Mouse (Mus musculus) embryo, embryonic 11 days (tissue): ENCODE measurements at regions not wholly inside any gene's neighbourhood (a gene's known extent, or its start where the extent isn't known, plus 50 kb on each side); places are given as distances from the start of the nearest gene placed in this dataset.

Experiments used
- DNase-seq: peaks from one replicate; pipeline ENCODE4 v3.0.0-alpha.2; 2015

DNA sequence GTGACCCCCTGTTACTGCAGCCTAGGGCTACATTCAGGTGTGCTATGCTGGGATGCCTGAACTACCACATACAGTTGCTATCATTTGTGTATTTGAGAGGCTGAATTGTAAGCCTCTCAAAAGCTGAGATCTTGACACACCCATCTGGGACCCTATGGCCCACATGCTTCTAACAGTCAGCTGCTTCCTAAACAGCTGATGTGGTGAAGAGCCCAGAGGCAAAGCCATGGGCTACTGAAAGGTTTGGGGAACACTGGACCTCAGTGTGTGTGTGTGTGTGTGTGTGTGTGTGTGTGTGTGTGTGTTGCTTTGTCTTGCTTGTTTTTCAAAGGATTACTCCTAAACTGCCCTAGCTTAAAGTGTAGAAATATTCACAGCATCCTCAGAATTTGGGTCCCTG, 75.0 kb downstream of the Lbh start:
- no peak for DNase-seq

DNA sequence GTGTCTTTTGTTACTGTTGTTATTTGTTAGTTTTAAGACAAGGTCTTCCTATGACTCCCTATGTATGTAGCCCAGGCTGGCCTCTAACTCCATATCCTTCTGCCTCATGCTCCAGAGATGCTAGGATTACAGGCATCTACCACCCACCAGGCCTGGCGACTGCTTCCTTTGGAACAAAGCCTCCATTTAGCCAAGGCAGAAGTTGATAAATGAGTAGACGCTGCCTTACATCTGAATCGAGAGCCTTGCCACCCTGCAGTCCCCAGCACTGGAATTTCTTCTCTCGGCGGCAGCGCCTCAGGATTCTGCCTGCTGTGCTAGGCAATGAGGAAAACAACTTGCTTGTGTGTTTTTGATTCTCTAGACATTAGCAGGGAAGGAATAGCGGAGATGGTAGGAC, 75.5 kb downstream of the Lbh start:
- peak; percentile 43 for DNase-seq

DNA sequence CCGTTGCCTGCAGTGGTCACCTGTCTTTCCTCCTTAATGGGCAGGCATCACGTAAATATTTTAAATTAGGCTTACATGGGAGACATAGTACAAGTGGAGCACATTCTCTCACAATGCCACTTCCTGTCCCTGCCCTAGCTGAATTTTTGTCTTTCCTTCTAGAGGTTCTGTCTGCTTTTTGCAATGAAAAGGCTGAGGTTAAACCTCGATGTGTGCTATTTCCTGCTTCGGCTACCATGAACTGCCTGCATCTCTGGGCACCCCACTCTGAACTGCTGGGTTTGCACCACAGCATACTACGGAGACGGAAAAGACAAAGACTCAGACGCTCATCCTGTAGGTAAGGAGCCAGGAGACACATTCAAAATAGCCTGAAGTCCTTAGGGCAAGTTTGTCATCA, 78.4 kb downstream of the Lbh start:
- no peak for DNase-seq

- DNase-seq, result peak; percentile 76
Observed at GRCm38 (mm10) chr17:72997301-72997921, 79.3 kb downstream of the Lbh start.

DNA sequence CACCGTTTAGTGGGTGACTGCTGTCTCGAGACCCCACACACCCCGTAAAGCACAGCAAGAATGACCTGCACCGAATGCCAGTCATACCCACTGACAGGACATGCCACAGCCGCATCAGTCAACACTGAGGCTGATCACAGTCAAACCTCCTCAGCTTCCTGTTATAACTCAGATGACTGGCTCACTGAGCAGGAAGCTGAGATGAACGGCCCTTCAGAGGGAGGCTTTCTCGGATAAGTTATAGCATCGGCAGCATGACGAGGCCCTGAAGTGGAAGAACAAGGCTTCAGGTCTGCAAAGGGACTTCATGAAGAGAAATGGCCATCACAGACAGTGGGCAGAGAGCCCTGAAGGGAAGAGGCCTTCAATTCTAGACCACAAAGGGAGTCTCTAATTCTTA, 87.0 kb downstream of the Lbh start:
- DNase-seq, result no peak

DNA sequence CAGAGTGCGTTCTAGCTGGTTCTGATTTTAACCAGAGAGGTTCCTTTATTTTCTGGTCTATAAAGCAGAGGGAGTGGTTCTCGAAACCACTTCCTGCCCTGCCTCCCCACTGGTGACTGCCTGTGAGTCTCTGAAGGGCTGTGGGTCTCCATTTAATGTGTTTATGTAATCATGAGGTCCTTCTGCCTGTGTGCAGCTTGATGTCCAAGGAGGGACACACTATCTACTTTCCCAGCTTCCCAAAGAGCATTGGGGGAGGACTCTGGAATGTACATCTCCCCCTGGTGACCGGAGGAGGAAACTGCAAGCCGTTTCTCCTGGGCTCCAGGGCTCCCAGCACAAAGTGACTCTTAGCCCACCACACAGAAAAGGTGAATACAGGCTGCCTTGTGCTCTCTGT, 90.8 kb downstream of the Lbh start:
- DNase-seq, result peak; percentile 65

- no peak for DNase-seq
Observed at GRCm38 (mm10) chr17:73009962-73010361, 91.9 kb downstream of the Lbh start.

- no peak for DNase-seq
Observed at GRCm38 (mm10) chr17:73012356-73012755, 94.3 kb downstream of the Lbh start.

GRCm38 (mm10) chr17:73012954-73013353, 94.8 kb upstream of the Lclat1 start:
- peak; percentile 34 for DNase-seq

GRCm38 (mm10) chr17:73014090-73014853, 93.5 kb upstream of the Lclat1 start:
- no peak for DNase-seq

DNA sequence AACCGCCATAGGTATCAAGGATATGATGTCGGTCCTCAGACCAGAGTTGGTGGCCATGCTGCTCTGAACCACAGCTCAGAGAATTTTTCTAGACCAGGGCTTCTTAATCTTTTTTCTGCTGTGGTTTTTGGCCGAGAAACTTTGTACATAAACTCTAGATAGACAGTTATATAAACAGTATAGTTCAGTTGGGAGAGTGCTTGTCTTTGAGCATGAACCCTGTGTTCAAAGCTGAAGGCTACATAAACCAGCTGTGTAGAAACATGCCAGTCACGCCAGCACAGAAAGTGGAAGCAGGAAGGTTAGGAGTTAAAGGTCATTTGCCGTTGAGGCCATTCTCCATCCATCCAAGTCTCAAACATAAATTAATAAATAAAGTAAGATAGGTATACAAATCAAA, 90.6 kb upstream of the Lclat1 start:
- DNase-seq, result no peak

DNA sequence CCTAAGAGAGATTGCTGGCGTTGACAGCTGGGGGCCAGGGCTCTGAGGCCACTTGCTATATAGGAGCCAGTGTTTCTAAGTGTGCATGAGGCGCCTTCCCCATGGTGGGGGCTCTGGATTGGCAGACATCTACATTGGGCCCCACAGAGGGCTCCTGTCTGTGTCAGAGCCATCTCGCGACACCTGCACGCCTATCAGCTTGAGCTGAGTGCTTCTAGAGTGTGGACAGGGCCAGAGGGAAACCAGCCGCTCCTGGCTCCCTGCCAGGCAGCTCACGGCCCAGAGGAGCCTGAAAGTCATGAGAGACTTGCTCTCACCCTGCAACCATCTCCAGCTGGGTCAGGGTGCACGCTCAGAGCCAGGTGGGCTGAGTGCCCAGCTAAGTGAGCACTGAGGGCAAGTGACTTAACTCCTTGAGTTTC, 85.1 kb upstream of the Lclat1 start:
- peak; percentile 19 for DNase-seq

DNA sequence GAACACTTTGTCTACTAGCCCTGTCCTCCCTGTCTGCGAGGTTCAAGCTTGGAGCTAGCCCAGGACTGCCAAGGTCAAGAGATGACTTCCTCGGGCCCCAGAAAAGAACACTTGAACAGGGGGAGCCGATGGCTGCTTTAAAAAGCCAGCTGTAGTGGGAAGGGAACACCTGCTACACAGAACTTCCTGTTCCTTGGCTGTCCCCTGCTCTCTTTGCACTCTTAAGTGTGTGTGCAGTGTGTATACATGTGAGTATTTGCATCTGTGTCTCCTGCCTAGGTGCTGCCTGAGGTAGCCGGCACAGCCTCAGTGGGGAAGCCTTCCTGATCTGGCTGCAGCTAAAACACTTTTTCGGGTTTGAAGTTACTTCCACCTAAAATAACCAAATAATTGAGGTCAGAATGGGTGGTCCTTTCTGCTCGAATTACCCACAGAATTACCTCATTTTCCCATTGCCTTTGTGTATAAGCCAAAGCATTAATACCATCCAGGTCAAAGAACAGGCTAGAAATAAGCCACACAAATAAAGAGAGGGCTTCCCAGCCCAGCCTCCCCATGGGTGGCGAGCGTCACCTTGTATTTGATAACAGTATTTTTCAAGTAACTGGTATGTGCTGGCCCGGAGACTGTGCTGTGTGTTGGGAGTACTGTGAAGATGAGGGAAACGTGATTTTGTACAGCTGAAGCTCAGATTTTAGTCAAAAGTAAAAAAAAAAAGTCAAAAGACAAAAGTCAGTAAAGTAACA, 84.2 kb upstream of the Lclat1 start:
- DNase-seq, result no peak

- no peak for DNase-seq
Observed at GRCm38 (mm10) chr17:73027122-73027521, 80.7 kb upstream of the Lclat1 start.

- DNase-seq, result no peak
Observed at GRCm38 (mm10) chr17:73031796-73032195, 76.0 kb upstream of the Lclat1 start.

GRCm38 (mm10) chr17:73032326-73032725, 75.5 kb upstream of the Lclat1 start:
- DNase-seq, result no peak

DNA sequence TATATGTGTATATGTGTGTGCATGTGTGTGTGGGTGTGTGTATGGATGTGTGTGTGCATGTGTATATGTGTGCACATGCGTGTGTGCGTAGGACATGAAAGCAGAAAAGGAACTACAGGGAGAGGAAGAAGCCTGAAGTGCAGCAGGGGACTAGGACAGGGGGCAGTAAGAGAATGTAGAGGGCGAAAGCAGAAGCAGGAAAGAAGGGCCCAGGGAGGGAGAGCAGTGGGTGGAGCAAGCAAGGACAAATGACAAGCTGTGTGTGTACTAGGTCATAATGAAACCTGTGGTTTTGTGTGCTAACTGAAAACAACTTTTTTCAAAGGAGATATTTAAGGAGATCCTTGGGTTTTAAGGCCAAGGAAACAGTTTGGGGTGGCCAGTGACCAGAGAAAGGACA, 73.4 kb upstream of the Lclat1 start:
- DNase-seq, result no peak

DNA sequence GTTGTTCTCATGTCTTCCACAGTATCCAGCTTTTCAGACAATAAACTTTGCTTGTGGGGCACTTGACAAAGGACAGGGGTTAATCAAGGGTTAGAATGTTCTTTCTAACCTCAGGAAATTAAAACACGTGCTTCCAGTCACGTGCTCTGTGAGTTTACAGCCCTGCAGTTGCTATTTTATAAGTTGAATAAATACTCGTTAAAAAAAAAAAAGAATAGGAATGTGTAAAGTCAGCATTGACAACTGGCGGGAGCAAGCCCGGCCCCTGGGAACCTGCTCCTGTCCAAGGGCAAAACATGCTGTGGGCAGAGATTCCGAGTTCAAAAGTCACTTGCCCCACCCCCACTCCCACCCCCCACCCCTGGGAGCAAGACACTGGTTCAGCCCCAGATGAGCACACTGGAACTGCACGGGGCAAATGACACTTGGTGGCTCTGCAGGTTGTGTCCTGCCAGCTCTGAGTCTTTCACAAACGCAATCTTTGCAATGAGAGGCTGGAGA, 72.8 kb upstream of the Lclat1 start:
- no peak for DNase-seq

GRCm38 (mm10) chr17:73036845-73037244, 70.9 kb upstream of the Lclat1 start:
- DNase-seq, result no peak

GRCm38 (mm10) chr17:73038586-73038985, 69.2 kb upstream of the Lclat1 start:
- DNase-seq, result no peak

- DNase-seq, result no peak
Observed at GRCm38 (mm10) chr17:73044918-73045580, 62.7 kb upstream of the Lclat1 start.

GRCm38 (mm10) chr17:73046985-73047384, 60.8 kb upstream of the Lclat1 start:
- DNase-seq, result peak; percentile 68

GRCm38 (mm10) chr17:73048164-73048563, 59.6 kb upstream of the Lclat1 start:
- no peak for DNase-seq
